Mouse (Mus musculus): Measurements from ENCODE around the gene Slc30a5. TPM values are rescaled to one million over a fixed set of nuclear protein-coding genes. Genes with fewer than 3 reads are reported as not detected.
"Not testable (repeated sequence)": the region's sequence is repeated elsewhere in the genome, so short reads cannot be mapped to it uniquely, and the experiment has no call there.

Slc30a5 gene
- polyA plus RNA-seq, 1 experiment from 2014 or later: 30.8 TPM

DNA sequence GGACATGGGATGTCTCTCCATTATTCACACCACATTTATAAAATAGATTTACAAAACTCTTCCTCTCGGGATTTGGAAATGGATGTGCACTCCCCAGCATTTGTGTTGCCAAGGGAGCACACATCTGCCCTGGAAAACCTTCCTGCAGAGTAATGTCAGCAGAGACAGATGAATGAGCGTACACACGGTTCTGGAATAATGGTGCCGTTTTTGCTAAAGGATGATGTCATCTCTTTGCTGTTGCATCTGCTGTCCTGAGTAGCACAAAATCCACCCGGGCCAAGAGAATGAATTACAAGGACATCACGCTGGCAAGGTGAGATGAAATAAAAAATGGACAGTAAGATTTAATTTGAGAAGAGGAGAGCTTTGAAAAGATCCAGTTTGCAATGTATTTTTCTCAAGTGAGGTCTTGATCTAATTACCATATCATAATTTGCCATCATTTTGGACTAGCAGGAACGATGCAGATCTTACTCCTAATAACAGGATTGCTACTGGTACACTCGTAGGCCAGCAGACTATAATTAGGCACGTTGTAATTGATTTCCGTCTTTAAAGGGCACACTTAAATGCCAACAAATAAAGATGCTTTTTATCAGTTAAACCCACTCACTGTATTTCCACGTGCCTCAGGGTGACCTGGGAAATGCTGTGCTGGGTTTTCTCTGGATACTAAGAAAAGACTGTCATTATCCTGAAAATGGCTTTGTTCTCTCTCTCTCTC is 38.4 kb upstream of the Slc30a5 start:
- H3K36me3 ChIP-seq (ENCODE audit: control insufficient read depth, insufficient read depth, low read length): no peaks in the 10 kb centered on the region
- H3K9me3 ChIP-seq (ENCODE audit: control insufficient read depth, low read length): no peaks in the 10 kb centered on the region
- WGBS: 30% methylated on average over 11 of the region's 11 CpGs
- no peak overlapping the region for H3K4me3 ChIP-seq (ENCODE audit: low read length)
- H3K27ac ChIP-seq (ENCODE audit: low read depth, low read length): no peak overlapping the region
- ATAC-seq: peak; percentile 72; the same call in 1 of the 2 replicates
- no peak overlapping the region for H3K4me2 ChIP-seq (ENCODE audit: low read length)
- H3K9ac ChIP-seq (ENCODE audit: low read depth, low read length): no peak overlapping the region
- H3K27me3 ChIP-seq (replicated peaks; ENCODE audit: control insufficient read depth, insufficient read depth, low read length): no peaks in the 10 kb centered on the region
- H3K4me1 ChIP-seq (ENCODE audit: control insufficient read depth, insufficient read depth, low read depth, low read length): no peaks in the 10 kb centered on the region; the same call in 1 of the 2 replicates

DNA sequence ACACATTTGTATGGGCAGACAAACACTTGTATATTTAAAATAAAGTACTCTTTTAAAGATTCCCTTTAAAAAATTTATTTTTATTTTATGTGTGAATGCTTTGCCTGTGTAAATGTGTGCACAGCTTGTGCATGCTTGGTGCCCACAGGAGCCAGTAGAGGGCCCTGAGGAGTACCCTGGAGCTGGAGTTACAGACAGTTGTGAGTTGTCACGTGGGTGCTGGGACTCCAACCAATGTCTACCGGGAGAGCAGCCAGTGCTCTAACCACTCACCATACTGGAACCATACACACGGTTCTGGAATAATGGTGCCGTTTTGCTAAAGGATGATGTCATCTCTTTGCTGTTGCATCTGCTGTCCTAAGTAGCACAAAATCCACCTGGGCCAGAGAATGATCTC is 36.6 kb upstream of the Slc30a5 start:
- Histone ChIP-seq H3K9ac (ENCODE audit: low read depth, low read length) (no peak overlapping the region), H3K4me2 (ENCODE audit: low read length) (no peak overlapping the region), H3K4me3 (ENCODE audit: low read length) (no peak overlapping the region), H3K4me1 (ENCODE audit: control insufficient read depth, insufficient read depth, low read depth, low read length) (no peaks in the 10 kb centered on the region; the same call in 1 of the 2 replicates), H3K9me3 (ENCODE audit: control insufficient read depth, low read length) (no peaks in the 10 kb centered on the region), H3K36me3 (ENCODE audit: control insufficient read depth, insufficient read depth, low read length) (no peaks in the 10 kb centered on the region), H3K27me3 (replicated peaks; ENCODE audit: control insufficient read depth, insufficient read depth, low read length) (no peaks in the 10 kb centered on the region), H3K27ac (ENCODE audit: low read depth, low read length) (no peak overlapping the region)
- WGBS: 65% methylated on average over 4 of the region's 4 CpGs
- no peak for ATAC-seq

DNA sequence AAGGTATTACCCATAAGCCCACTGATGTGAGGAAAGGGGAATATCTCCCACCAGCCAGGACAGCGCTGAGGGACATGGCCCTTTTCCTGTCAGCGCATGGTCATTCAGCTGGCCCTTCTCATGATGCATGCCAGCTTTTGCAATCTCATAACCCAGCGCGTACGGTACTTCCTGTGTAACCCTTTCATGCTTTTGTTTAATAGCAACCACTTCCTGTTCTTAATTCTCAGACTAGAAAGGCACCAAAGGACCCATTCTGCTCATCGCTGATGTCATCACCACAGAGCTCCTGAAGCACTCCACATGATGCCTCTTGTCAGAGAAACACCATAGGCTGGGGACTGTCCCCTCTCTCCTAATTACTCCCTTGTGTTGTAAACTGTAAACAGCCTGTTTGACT is 33.1 kb upstream of the Slc30a5 start:
- Histone ChIP-seq H3K27me3 (replicated peaks; ENCODE audit: control insufficient read depth, insufficient read depth, low read length) (no peaks in the 10 kb centered on the region), H3K4me3 (ENCODE audit: low read length) (no peak overlapping the region), H3K36me3 (ENCODE audit: control insufficient read depth, insufficient read depth, low read length) (no peaks in the 10 kb centered on the region), H3K9ac (ENCODE audit: low read depth, low read length) (no peak overlapping the region), H3K4me1 (ENCODE audit: control insufficient read depth, insufficient read depth, low read depth, low read length) (no peaks in the 10 kb centered on the region; the same call in 1 of the 2 replicates), H3K27ac (ENCODE audit: low read depth, low read length) (no peak overlapping the region), H3K9me3 (ENCODE audit: control insufficient read depth, low read length) (no peaks in the 10 kb centered on the region), H3K4me2 (ENCODE audit: low read length) (no peak overlapping the region)
- no peak for ATAC-seq
- WGBS: 85% methylated on average over 6 of the region's 6 CpGs

DNA sequence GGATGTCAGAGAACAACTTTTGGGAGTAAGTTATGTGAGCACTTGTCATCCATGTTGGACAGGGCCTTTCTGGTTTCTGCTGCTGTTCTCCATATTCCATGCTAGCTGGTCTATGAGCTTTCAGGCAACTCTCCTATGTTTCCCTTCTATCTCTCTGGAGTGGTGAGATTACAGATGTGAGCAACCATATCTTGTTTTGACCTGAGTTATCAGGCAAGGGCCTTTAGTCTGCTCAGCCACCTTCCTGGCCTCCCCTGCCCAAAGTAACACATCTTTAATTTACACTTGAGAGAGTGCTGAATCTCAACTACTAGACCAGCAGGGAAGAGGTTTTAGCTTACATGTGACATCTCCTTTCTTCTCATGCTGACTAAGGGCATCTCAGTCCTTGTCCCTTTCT is 32.5 kb upstream of the Slc30a5 start:
- H3K4me1 ChIP-seq (ENCODE audit: control insufficient read depth, insufficient read depth, low read depth, low read length): no peaks in the 10 kb centered on the region
- H3K4me2 ChIP-seq (ENCODE audit: low read length): no peak overlapping the region
- H3K4me3 ChIP-seq (ENCODE audit: low read length): no peak overlapping the region
- H3K9ac ChIP-seq (ENCODE audit: low read depth, low read length): no peak overlapping the region
- ATAC-seq: no peak
- no peaks in the 10 kb centered on the region for H3K27me3 ChIP-seq (replicated peaks; ENCODE audit: control insufficient read depth, insufficient read depth, low read length)
- H3K36me3 ChIP-seq (ENCODE audit: control insufficient read depth, insufficient read depth, low read length): no peaks in the 10 kb centered on the region
- no peak overlapping the region for H3K27ac ChIP-seq (ENCODE audit: low read depth, low read length)
- H3K9me3 ChIP-seq (ENCODE audit: control insufficient read depth, low read length): no peaks in the 10 kb centered on the region

DNA sequence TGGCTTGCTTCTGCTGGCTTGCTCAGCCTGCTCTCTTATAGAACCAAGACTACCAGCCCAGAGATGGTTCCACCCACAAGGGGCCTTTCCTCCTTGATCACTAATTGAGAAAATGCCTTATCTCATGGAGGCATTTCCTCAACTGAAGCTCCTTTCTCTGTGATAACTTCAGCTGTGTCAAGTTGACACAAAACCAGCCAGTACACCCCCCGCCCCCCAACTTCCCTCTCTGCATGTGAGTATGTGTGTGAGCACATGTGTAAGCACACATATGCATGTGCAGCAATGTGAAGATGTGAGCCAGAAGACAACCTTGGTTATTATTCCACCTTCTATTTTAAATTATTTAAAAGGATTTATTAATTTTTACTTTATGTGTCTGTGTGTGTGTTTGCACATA is 30.7 kb upstream of the Slc30a5 start:
- not testable (repeated sequence) for H3K4me3 ChIP-seq (ENCODE audit: low read length); H3K9ac ChIP-seq (ENCODE audit: low read depth, low read length); H3K36me3 ChIP-seq (ENCODE audit: control insufficient read depth, insufficient read depth, low read length); H3K27ac ChIP-seq (ENCODE audit: low read depth, low read length); H3K9me3 ChIP-seq (ENCODE audit: control insufficient read depth, low read length); ATAC-seq; H3K4me1 ChIP-seq (ENCODE audit: control insufficient read depth, insufficient read depth, low read depth, low read length); H3K27me3 ChIP-seq (replicated peaks; ENCODE audit: control insufficient read depth, insufficient read depth, low read length); H3K4me2 ChIP-seq (ENCODE audit: low read length)
- 81% methylated on average over 1 of the region's 1 CpGs for WGBS

DNA sequence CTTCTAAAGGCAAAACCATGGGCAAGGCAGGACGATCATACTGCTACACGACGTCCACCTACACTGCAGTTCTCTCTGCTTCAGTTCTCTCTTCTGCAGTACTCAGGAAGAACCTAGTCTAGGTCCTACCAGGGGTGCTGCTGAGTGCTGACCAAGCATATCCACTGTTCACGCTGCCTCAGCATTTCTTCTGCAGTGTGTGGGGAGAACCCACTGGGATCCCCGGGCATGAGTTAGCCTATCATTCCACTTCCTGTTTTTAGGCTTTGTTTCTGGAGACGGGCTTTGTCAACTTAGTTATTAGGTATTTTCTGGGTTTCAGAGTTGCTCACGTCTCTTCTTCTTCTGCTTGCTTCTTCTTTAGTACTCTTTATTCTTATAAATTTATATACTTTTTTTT is 25.9 kb upstream of the Slc30a5 start:
- Histone ChIP-seq H3K36me3 (ENCODE audit: control insufficient read depth, insufficient read depth, low read length) (no peaks in the 10 kb centered on the region), H3K9ac (ENCODE audit: low read depth, low read length) (no peak overlapping the region), H3K9me3 (ENCODE audit: control insufficient read depth, low read length) (no peaks in the 10 kb centered on the region), H3K4me1 (ENCODE audit: control insufficient read depth, insufficient read depth, low read depth, low read length) (no peaks in the 10 kb centered on the region), H3K27me3 (replicated peaks; ENCODE audit: control insufficient read depth, insufficient read depth, low read length) (no peaks in the 10 kb centered on the region), H3K4me2 (ENCODE audit: low read length) (no peak overlapping the region), H3K27ac (ENCODE audit: low read depth, low read length) (no peak overlapping the region), H3K4me3 (ENCODE audit: low read length) (no peak overlapping the region)
- ATAC-seq: no peak
- 86% methylated on average over 7 of the region's 7 CpGs for WGBS

- ATAC-seq: no peak
- 53% methylated on average over 4 of the region's 4 CpGs for WGBS
These were observed 20.9 kb upstream of the Slc30a5 start for GRCm38 (mm10) chr13:100854174-100854573.

DNA sequence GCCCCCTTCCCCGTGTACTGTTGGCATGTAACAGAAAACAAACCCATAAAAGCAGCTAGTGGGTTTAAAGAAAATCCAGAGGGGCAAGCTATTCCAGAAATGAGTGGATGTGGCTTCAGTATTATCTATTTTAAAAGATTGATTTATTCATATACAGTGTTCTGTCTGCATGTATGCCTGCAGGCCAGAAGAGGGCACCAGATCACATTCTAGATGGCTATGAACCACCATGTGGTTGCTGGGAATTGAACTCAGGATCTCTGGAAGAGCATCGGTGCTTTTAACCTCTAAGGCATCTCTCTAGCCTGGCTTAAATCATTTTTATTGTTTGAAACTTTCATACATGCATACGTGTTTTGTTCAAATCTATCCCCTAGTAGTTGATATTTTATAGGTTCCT is 19.9 kb upstream of the Slc30a5 start:
- Histone ChIP-seq H3K36me3 (ENCODE audit: control insufficient read depth, insufficient read depth, low read length) (no peaks in the 10 kb centered on the region), H3K9me3 (ENCODE audit: control insufficient read depth, low read length) (no peaks in the 10 kb centered on the region), H3K9ac (ENCODE audit: low read depth, low read length) (no peak overlapping the region), H3K27ac (ENCODE audit: low read depth, low read length) (no peak overlapping the region), H3K27me3 (replicated peaks; ENCODE audit: control insufficient read depth, insufficient read depth, low read length) (no peaks in the 10 kb centered on the region), H3K4me1 (ENCODE audit: control insufficient read depth, insufficient read depth, low read depth, low read length) (no peaks in the 10 kb centered on the region), H3K4me3 (ENCODE audit: low read length) (no peak overlapping the region), H3K4me2 (ENCODE audit: low read length) (no peak overlapping the region)
- 78% methylated on average over 3 of the region's 3 CpGs for WGBS
- ATAC-seq: no peak

More at GRCm38 (mm10) chr13:100854174-100854573, 20.9 kb upstream of the Slc30a5 start:
- Histone ChIP-seq H3K4me1 (ENCODE audit: control insufficient read depth, insufficient read depth, low read depth, low read length) (no peaks in the 10 kb centered on the region), H3K27ac (ENCODE audit: low read depth, low read length) (no peak overlapping the region), H3K4me2 (ENCODE audit: low read length) (no peak overlapping the region), H3K4me3 (ENCODE audit: low read length) (no peak overlapping the region), H3K9me3 (ENCODE audit: control insufficient read depth, low read length) (no peaks in the 10 kb centered on the region), H3K36me3 (ENCODE audit: control insufficient read depth, insufficient read depth, low read length) (no peaks in the 10 kb centered on the region), H3K9ac (ENCODE audit: low read depth, low read length) (no peak overlapping the region), H3K27me3 (replicated peaks; ENCODE audit: control insufficient read depth, insufficient read depth, low read length) (no peaks in the 10 kb centered on the region)

DNA sequence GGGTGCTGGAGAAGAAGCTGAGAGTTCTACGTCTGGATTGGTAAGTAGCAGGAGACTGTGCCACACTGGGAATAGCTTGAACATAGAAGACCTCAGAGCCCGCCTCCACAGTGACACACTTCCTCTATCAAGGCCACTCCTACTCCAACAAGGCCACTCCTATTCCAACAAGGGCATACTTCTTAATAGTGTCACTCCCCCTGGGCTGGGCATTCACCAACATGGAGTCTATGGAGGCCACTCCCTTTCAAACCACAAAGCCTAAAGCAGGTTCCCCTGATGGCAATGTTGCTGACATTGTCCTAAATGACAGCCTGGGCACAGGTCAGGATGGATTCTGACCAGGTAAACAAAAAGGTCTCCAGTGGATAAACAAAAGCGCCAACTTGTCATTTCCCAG is 15.9 kb upstream of the Slc30a5 start:
- no peak overlapping the region for H3K4me2 ChIP-seq (ENCODE audit: low read length)
- H3K9ac ChIP-seq (ENCODE audit: low read depth, low read length): no peak overlapping the region
- H3K27me3 ChIP-seq (replicated peaks; ENCODE audit: control insufficient read depth, insufficient read depth, low read length): no peaks in the 10 kb centered on the region
- H3K36me3 ChIP-seq (ENCODE audit: control insufficient read depth, insufficient read depth, low read length): no peaks in the 10 kb centered on the region
- H3K9me3 ChIP-seq (ENCODE audit: control insufficient read depth, low read length): no peaks in the 10 kb centered on the region
- WGBS: 95% methylated on average over 3 of the region's 3 CpGs
- no peak overlapping the region for H3K27ac ChIP-seq (ENCODE audit: low read depth, low read length)
- H3K4me1 ChIP-seq (ENCODE audit: control insufficient read depth, insufficient read depth, low read depth, low read length): no peaks in the 10 kb centered on the region
- no peak for ATAC-seq
- H3K4me3 ChIP-seq (ENCODE audit: low read length): no peak overlapping the region
